Mouse (Mus musculus) splenic B cell, adult 2 months (primary cell): ENCODE data around the gene Rab4a.

ENCODE experiments used
- DNase-seq: peaks from one replicate; pipeline ENCODE4 v3.0.0-alpha.2; 2011; ENCODE audit warnings: low read depth, low spot score
- H3K27me3 ChIP-seq: 2 replicates; pipeline ENCODE4 v1.6.1; 2012; ENCODE audit warnings: mild to moderate bottlenecking, low read length, moderate library complexity, mixed read lengths; ENCODE audit not compliant: control insufficient read depth, poor library complexity, insufficient read depth, severe bottlenecking
- H3K36me3 ChIP-seq: 2 replicates; pipeline ENCODE4 v1.6.1; 2012; ENCODE audit warnings: mild to moderate bottlenecking, low read length, moderate library complexity, mixed read lengths; ENCODE audit not compliant: control insufficient read depth, poor library complexity, insufficient read depth, severe bottlenecking

Gene Rab4a

DNA sequence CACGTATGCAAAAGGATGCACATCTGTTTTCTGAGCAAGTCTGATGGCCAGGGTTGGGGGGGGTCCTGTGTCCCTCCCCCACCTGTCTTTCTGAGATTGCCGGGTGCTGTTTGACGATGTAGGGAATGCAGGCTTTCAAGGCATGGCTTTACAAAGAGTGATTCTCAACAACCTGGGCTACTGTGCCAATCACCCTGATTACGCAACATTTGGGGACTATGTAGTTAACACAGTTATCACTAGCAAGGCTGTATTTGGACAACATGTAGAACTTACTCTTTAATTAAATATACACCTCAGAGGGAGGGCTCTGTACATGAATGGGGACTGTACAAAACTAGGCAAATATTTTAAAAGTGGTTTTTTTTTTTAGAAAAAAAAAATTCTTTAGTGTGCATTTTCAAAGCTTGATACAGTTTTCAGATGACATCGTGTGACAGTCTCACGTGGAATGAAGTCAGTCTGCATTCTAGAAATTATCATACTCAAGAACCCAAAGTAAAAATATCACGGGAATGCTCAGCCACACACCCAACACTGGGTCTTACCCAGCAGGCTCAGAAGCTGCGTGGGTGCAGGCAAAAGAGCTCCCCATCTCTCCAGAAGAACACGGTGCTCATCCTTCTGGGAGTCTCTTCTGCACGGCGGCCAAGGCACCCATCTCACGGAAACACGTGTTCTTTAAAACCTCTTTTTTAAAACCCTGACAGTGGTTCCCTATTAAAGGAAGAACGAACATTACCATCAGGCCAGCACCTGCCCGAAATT lies 35.0 kb downstream of the Rab4a start:
- peaks cover 3% of the 10 kb centered on the region; the same call in 1 of the 2 replicates for H3K36me3 ChIP-seq
- H3K27me3 ChIP-seq: no peaks in the 10 kb centered on the region
- DNase-seq: no peak

DNA sequence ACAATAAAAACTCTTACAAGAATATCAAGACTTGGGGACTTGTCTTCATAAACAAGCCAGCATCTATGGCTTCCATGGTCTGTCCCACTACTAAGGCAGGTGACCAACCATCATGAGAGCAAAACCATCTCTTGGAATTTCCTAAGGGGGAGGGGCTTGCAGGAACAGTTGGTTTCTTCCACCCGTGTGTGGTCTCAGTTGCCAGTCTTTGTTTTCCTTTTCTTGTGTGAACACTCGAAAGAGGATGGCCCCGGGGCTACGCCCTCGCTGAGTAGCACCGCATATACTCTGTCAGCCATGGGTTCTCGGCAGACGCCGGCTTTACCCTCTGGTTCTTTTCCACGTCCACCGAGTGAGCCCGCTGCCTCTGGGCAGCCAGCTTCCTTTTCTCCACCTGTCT lies 36.3 kb downstream of the Rab4a start:
- no peak for DNase-seq
- Histone ChIP-seq H3K27me3 (no peaks in the 10 kb centered on the region), H3K36me3 (peaks cover 3% of the 10 kb centered on the region; the same call in 1 of the 2 replicates)

DNA sequence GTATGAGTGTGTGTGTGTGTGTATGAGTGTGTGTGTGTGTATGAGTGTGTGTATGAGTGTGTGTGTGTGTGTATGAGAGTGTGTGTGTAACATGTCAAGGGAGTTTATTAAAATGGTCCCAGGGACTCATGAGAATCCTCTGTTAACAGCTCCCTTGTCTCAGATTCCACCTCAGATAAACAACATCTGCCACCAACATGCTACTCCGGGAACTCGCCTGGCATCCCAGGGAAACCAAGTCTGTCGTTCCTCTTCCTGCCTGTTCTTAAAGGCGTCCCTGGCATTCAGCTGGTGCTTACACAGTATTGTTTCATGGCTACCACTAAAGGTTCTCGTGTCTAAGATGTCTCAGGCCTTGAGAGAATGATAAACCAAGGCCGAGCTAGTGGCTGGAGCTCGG lies 38.6 kb downstream of the Rab4a start:
- H3K27me3 ChIP-seq: no peaks in the 10 kb centered on the region
- DNase-seq: no peak
- peaks cover 3% of the 10 kb centered on the region; the same call in 1 of the 2 replicates for H3K36me3 ChIP-seq

DNA sequence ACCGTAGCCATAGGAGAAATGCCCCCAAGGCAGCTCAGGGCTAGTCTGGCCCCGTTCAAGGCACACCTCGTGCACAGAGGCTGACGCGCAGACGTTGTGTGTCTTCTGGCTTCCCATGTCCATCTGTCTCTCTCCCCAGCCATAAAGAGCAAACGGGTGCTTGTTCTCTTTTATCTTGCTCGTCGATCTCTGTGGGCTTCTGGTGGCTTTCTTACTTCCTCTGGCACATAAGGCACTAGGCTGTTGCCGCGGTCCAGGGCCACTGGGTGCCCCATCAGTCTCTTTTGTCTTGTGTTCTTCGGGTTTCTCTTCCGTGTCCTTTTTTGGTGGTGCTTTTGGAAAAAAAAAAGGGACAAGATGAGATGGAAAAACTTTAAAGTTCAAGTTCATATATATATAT lies 39.3 kb downstream of the Rab4a start:
- DNase-seq: no peak
- H3K27me3 ChIP-seq: no peaks in the 10 kb centered on the region
- peaks cover 3% of the 10 kb centered on the region; the same call in 1 of the 2 replicates for H3K36me3 ChIP-seq

DNA sequence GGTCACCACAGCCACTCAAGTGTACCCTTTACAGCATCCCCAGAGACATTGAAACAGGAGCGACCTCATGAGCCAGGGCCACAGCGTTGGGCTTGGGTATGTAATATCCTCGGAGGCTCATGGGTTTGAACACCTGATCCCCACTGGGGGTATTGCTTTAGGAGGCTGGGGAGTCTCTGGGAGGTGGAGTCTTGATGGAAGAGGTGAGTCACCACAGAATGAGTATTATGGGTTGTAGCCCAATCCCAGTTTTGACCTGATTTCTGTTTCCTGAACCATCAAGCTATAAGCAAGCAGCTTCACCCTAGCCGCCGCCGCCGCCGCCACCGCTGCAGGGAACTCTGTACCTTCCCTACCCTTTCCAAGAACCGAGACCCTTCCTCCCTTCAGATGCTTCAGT lies 40.2 kb downstream of the Rab4a start:
- Histone ChIP-seq H3K27me3 (no peaks in the 10 kb centered on the region), H3K36me3 (peaks cover 3% of the 10 kb centered on the region; the same call in 1 of the 2 replicates)
- DNase-seq: no peak

DNA sequence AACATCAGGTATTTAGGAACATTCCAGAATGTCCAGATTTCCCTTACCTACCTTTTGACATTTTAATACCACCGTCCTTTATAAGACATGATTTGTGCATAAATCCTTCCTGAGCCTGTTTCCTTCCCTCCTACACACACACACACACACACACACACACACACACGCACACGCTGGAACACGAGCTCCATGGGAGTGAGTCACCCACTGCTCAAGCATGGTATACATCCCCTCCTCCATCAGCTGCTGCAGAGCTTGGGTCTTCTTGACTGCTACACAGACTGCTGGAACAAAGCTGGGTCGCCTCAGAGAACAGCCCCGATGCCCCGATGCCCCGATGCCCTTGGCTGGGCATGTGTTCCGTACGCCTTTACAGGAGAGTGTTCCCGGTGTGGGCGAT lies 40.7 kb downstream of the Rab4a start:
- DNase-seq: no peak
- no peaks in the 10 kb centered on the region for H3K27me3 ChIP-seq
- H3K36me3 ChIP-seq: peaks cover 1% of the 10 kb centered on the region; the same call in 1 of the 2 replicates

DNA sequence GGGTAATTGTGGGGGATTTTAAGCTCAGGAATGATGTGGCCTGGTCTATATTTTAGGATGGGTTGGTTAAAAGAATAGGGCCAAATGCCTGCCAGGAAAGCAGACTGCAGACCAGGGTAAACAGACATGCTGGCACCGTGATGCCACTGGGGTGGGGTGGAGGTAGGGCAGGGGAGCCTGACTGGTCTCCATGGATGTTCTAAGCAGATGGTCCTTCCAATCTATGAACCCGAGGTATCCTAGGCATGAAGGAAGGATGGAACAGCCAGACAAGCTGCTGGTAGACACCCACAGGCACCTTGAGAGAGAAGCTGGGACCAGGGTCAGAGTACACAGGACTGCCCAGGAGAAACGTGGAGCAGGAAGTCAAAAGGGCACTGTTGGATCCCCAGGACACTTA lies 41.8 kb downstream of the Rab4a start:
- Histone ChIP-seq H3K27me3 (no peaks in the 10 kb centered on the region), H3K36me3 (no peaks in the 10 kb centered on the region)
- no peak for DNase-seq

DNA sequence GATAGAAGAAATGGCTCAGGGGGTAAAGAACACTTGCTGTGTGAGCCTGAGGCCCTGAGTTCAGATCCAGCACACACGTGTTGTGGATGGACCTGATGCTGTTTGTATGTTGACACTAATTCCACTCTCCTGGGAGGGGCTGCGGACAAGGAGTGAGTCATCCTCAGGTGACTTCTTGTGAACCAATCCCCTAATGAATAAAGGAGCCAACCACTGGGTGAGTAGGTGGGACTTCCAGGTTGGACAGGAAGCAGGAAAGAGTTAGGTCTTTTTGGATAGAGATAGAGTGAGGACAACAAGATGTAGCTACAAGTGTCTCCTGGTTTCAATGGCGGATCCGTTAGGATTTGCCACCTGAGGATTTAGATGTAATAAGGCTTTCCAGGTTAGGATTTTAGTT lies 43.6 kb downstream of the Rab4a start:
- no peaks in the 10 kb centered on the region for H3K27me3 ChIP-seq
- H3K36me3 ChIP-seq: no peaks in the 10 kb centered on the region
- DNase-seq: no peak

DNA sequence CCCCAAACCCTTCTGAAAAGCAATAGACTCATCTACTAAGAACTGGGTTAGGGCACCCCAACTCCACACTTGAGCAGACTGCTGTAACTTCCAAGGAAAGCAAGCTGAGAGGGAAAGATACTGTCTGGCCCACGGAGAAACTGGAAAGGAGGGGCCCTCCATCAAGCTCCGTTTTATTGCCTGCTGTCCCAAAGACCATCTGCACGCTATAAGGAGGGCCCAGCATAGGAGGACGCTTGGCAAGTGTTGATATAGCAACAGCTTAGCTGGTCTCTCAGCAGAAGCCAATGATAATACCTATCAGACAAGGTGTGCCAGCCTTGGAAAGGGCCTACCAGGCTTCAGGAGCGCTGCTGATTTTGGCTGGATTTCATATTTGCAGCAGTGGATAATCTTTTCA lies 45.8 kb downstream of the Rab4a start:
- DNase-seq: no peak
- H3K27me3 ChIP-seq: no peaks in the 10 kb centered on the region
- H3K36me3 ChIP-seq: no peaks in the 10 kb centered on the region

DNA sequence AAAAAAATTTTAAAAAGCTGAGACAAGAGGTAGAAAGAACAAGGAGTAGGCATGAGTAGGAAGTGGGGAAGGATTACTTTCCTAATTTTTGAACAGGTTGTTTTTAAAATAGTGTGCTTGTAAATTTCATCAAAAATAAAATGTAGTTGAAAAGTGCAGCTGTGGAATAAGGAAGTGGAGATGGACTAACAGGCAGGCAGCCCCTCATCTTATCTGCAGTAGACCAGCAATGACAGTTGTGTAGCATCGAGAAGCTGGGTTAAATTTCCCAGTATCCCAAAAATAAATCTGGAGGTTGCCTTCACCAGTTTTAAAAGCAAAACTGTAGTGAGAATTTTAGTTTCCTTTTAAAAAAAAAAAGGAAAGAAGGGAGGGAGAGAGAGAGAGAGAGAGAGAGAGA lies 48.5 kb downstream of the Rab4a start:
- H3K36me3 ChIP-seq: no peaks in the 10 kb centered on the region
- DNase-seq: no peak
- no peaks in the 10 kb centered on the region for H3K27me3 ChIP-seq

DNA sequence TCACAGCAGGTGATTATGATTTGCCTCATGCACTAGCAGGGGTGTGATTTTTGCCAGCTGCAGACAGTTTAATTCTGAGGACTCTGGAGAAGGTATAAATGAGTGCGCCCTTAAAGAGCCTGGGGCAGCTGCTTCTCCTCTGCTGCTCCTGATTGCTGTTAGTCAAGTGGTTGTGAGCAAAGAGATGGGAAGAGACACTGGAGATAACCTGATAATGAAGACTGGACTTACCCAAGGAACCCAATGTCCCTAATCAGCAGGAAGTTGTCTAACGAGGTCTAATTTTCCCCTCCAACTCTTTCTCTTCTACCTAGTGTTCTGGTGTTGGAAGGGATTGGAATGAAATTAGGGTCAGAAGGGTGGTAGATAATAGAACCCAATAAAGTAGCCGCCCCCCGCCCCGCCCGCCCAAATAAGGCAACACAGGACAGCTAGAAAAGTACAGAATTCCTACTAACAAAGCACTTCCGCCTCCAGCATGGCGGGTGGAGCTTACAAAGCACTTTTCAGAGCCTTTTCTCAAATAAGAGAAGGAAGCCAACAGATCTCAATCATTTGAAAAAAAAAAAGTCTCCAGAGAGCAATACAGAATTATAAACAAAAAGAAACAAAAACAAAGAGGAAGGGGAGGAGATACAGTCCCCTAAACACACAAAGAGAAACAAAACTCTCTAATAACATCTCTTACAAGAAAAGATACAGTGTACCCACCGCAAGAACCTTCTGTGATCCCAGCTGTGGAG lies 49.1 kb downstream of the Rab4a start:
- H3K27me3 ChIP-seq: no peaks in the 10 kb centered on the region
- DNase-seq: no peak

DNA sequence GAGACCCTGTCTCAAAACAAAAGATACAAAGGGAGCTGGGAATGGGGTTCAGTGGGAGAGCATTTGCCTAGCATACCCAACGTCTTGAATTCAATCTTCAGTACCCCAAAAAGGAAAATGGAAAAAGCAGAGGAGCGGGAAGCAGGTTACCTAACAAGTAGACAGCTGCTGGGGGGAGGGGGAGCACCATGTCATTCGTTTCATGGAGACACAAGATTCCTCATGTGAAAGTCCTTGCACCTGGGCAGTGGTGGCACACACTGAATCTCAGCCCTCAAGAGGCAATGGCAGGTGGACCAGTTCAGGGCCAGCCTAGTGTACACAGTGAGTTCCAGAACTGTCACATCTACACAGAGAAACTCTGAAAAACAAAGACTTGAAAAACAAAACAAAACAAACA lies 51.6 kb downstream of the Rab4a start:
- H3K36me3 ChIP-seq: no peaks in the 10 kb centered on the region
- no peak for DNase-seq
- no peaks in the 10 kb centered on the region for H3K27me3 ChIP-seq

More for the DNA sequence above, 49.1 kb downstream of the Rab4a start:
- H3K36me3 ChIP-seq: no peaks in the 10 kb centered on the region

DNA sequence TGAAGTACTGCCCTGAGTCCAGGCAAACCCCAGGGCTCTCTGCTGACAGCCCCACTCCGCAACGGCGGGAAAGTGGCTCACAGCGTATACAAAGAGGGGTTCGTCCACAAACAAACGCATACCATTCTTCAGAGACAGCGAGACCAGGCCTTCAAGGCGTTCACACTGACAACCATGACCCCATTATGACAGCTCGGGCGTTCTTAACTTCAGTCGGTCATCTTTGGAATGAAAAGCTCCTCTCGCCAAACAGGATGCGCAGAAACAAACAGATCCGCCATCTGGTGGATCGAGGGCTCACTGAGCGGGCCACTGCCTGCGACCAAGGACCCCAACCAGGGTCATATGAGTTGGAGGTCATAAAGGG lies 52.8 kb downstream of the Rab4a start:
- no peak for DNase-seq
- Histone ChIP-seq H3K27me3 (no peaks in the 10 kb centered on the region), H3K36me3 (no peaks in the 10 kb centered on the region)

DNA sequence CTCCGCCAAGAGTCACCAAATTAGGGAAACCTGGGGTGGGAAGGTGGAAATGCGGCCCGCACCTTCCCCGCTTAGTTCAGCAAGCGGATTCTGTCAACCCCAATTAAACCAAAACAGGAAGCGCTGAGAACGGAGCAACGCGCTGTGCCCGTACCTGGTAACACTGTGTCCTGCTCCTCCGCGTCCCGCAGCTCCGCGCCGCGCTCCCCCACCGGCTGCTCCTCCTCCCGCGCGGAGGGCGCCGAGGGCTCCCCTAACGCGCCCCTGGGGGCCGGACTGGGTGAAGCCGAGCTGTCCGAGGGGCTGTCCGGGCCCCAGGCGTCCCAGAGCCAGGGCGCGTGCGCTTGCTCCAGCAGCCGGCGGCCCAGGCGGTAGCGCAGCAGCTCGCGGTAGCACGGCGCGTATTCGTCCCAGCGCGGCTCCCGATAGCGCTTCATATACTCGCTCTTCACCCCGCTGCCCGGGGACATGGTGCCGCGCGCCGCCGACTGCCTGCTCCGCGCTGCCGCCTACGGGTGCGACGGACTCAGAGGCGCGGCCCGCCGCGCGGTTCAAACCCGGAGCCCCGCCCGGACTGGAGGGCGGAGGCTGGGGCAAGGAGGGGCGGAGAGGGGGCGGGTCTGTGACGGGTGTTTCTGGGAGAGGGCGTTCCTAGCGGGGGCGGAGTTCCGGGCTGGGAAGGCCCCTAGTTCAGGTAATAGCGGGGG lies 53.3 kb downstream of the Rab4a start:
- DNase-seq: peak; percentile 95
- no peaks in the 10 kb centered on the region for H3K27me3 ChIP-seq
- H3K36me3 ChIP-seq: no peaks in the 10 kb centered on the region

DNA sequence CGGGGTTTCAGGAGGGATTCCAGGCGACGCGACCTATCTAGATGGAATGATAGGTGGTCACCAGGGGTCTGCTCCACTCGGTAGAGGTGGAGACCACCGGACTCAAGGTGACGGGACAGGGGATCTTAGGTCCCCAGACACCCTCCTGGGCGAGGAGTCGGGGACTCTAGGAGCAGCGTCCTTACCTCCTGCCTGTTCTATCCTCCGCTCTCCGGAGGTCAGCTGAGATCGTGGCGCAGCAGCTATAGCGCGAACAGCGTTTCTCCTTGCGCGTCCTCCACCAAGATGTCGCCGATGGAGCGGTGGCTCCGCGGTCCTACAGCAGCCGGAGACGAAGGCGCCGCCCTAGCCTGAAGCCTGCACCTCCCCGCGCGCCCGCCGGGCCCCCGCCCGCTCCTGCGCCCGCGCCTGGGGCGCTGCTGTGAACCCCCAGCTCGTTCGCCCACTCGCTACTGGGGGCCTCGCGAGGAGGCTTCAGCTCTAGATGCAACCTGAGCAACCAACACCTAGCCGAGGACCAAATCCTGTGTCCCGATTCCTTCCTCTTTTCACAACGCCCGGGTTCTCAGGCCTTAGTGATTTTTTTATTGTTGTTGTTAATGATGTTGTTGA lies 54.0 kb downstream of the Rab4a start, which contains the start of gene Ccsap:
Ccsap (minus strand) TSS at position 562 of the 612 bp plus-strand sequence.
- Histone ChIP-seq H3K36me3 (no peaks in the 10 kb centered on the region), H3K27me3 (no peaks in the 10 kb centered on the region)
- DNase-seq: peak; percentile 63
